Mouse (Mus musculus): ENCODE results near the gene Rnpep. TPM values are rescaled to one million over a fixed set of nuclear protein-coding genes. Genes with fewer than 3 reads are reported as not detected.

Rnpep gene
- polyA plus RNA-seq, 2 experiments = 7.3 to 23.0 TPM

DNA sequence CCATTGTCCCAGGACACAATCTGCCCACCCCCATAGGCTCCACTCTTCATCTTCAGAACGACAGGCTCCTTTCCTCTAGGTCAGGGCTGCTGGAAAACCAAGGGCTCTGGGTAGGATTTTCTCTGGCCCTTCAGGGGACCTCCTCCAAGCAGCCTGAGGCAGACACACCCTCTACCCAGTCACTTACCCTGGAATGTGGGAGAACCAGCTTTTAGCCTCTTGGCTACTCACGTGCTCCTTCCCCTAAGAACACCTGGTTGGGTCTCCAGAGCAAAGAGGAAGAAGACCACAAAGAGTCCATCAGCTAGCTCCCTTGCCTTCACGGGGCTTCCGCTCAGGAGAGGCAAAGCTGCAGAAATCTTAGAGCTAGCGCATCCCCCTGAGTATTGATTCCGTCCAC is 23.0 kb downstream of the Rnpep start:
- WGBS (ENCODE audit: insufficient replicate concordance) = 61% methylated on average over 6 of the region's 6 CpGs
- H3K36me3 ChIP-seq (replicated peaks; ENCODE audit: control insufficient read depth, insufficient read depth, low read depth) = 0 out of 2 replicates have a peak, but pooled peaks cover 2% of the 10 kb centered on the region
- no peak for ATAC-seq (ENCODE audit: insufficient read depth)

GRCm38 (mm10) chr1:135259128-135259436 is 24.8 kb downstream of the Rnpep start:
- Histone ChIP-seq H3K4me2 (ENCODE audit: low read depth) (peak overlapping the region; percentile 67), H3K27me3 (ENCODE audit: control insufficient read depth, insufficient read depth, low read length) (no peaks in the 10 kb centered on the region), H3K9me3 (ENCODE audit: control insufficient read depth, low read length) (no peaks in the 10 kb centered on the region), H3K4me3 (ENCODE audit: insufficient read depth in 1 of 2, low read depth in 2 of 2, low read length in 2 of 2) (peak overlapping the region; percentile 14 to 30; a peak in 3 of 4 replicates), H3K9ac (replicated peaks) (peak overlapping the region; percentile 50), H3K4me1 (replicated peaks; ENCODE audit: control insufficient read depth in 2 of 2, insufficient read depth in 2 of 2, low read length in 1 of 2) (peaks cover 4% of the 10 kb centered on the region in 2 experiments; a peak in 2 of 4 replicates), H3K36me3 (replicated peaks; ENCODE audit: control insufficient read depth, insufficient read depth, low read depth) (no peaks in the 10 kb centered on the region), H3K27ac (peak overlapping the region; percentile 9; the same call in 1 of the 2 replicates)
- TF ChIP-seq EP300 (IDR thresholded peaks at IDR 0.05; ENCODE audit: low read depth) (0 out of 2 replicates have a peak, but pooled peaks have one; percentile 23), CTCF (IDR thresholded peaks at IDR 0.05; ENCODE audit: low read depth) (peak; percentile 92)
- WGBS (ENCODE audit: insufficient replicate concordance) = under 1% methylated on average over 10 of the region's 10 CpGs
- ATAC-seq (ENCODE audit: insufficient read depth) (peak; percentile 73), DNase-seq (ENCODE audit: low read depth in 3 of 3, low spot score in 3 of 3) (peak; percentile 71 to 80 (median 73))

More for the DNA sequence above, 23.0 kb downstream of the Rnpep start:
- Histone ChIP-seq H3K4me2 (ENCODE audit: low read depth) (no peak overlapping the region), H3K4me1 (replicated peaks; ENCODE audit: control insufficient read depth in 2 of 2, insufficient read depth in 2 of 2, low read length in 1 of 2) (peaks cover 4% of the 10 kb centered on the region in 2 experiments; a peak in 2 of 4 replicates), H3K27me3 (ENCODE audit: control insufficient read depth, insufficient read depth, low read length) (no peaks in the 10 kb centered on the region), H3K4me3 (ENCODE audit: insufficient read depth in 1 of 2, low read depth in 2 of 2, low read length in 2 of 2) (no peak overlapping the region), H3K9me3 (ENCODE audit: control insufficient read depth, low read length) (no peaks in the 10 kb centered on the region), H3K27ac (no peak overlapping the region), H3K9ac (replicated peaks) (no peak overlapping the region)
- DNase-seq (ENCODE audit: low read depth in 3 of 3, low spot score in 3 of 3) = no peak
- TF ChIP-seq CTCF (IDR thresholded peaks at IDR 0.05; ENCODE audit: low read depth) = no peak
- no peak for TF ChIP-seq EP300 (IDR thresholded peaks at IDR 0.05; ENCODE audit: low read depth)

GRCm38 (mm10) chr1:135258380-135259127 is 25.3 kb downstream of the Rnpep start, which contains the start of gene Elf3:
TSS of gene Elf3 (minus strand) at chr1:135258568.
- 34% methylated on average over 19 of the region's 19 CpGs for WGBS (ENCODE audit: insufficient replicate concordance)
- no peak for TF ChIP-seq CTCF (IDR thresholded peaks at IDR 0.05; ENCODE audit: low read depth)
- TF ChIP-seq EP300 (IDR thresholded peaks at IDR 0.05; ENCODE audit: low read depth) = no peak
- Histone ChIP-seq H3K4me2 (ENCODE audit: low read depth) (peak within 1 kb of the TSS; percentile 67), H3K4me1 (replicated peaks; ENCODE audit: control insufficient read depth in 2 of 2, insufficient read depth in 2 of 2, low read length in 1 of 2) (peaks cover 4% of the 10 kb centered on the region in 2 experiments; a peak in 2 of 4 replicates), H3K36me3 (replicated peaks; ENCODE audit: control insufficient read depth, insufficient read depth, low read depth) (no peaks in the 10 kb centered on the region), H3K27ac (peak within 1 kb of the TSS; percentile 9; the same call in 1 of the 2 replicates), H3K27me3 (ENCODE audit: control insufficient read depth, insufficient read depth, low read length) (no peaks in the 10 kb centered on the region), H3K9ac (replicated peaks) (peak within 1 kb of the TSS; percentile 50), H3K9me3 (ENCODE audit: control insufficient read depth, low read length) (no peaks in the 10 kb centered on the region), H3K4me3 (ENCODE audit: insufficient read depth in 1 of 2, low read depth in 2 of 2, low read length in 2 of 2) (peak within 1 kb of the TSS; percentile 14 to 30; a peak in 3 of 4 replicates)
- ATAC-seq (ENCODE audit: insufficient read depth) (peak; percentile 73), DNase-seq (ENCODE audit: low read depth in 3 of 3, low spot score in 3 of 3) (peak in 1 of 3 experiments; percentile 42)

DNA sequence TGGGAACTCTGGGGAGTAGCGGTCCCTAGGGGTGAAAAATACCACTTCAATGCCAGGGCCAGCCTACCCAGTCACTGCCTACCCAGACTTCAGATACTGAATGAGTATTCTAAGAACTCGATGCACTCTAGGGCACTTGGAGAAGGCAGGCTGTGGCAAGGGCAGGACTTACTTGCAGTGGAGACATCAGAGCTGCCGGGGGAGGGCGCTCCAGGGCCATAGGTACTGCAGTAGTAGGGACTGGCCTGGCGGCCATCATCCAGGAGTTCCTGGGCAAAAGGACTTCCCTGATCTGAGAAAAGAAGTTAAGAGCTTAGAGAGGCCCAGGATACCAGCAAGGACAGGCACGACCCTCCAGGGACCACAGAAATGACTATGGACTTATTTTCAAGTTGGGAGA is 27.6 kb downstream of the Rnpep start:
- DNase-seq (ENCODE audit: low read depth in 3 of 3, low spot score in 3 of 3) = no peak

DNA sequence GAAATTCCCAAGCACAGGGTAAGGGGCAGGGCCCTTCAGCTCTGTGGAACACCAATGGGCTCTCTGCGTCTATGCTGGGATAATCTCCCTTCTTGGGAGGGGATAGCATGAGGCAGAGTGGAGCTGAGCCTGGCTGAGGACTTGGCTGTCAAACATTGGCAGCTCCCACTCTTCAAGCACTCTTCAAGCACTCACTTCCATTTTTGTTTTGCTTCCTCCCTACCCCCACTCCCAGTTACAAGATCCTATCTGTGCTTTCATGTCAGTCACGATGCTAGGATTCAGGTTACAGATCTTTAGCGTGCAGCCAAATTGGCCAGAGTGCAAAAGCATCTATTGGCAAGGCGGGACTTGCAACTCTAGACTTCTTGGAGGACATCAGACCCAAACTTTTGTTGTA is 31.0 kb downstream of the Rnpep start:
- no peak for ATAC-seq (ENCODE audit: insufficient read depth)
- no peak for TF ChIP-seq EP300 (IDR thresholded peaks at IDR 0.05; ENCODE audit: low read depth)
- no peak for TF ChIP-seq CTCF (IDR thresholded peaks at IDR 0.05; ENCODE audit: low read depth)
- 30% methylated on average over 4 of the region's 4 CpGs for WGBS (ENCODE audit: insufficient replicate concordance)
- H3K27ac ChIP-seq = no peak overlapping the region
- H3K4me2 ChIP-seq (ENCODE audit: low read depth) = no peak overlapping the region
- DNase-seq (ENCODE audit: low read depth in 3 of 3, low spot score in 3 of 3) = no peak
- H3K36me3 ChIP-seq (replicated peaks; ENCODE audit: control insufficient read depth, insufficient read depth, low read depth) = no peaks in the 10 kb centered on the region
- no peak overlapping the region for H3K9ac ChIP-seq (replicated peaks)
- H3K4me3 ChIP-seq (ENCODE audit: insufficient read depth in 1 of 2, low read depth in 2 of 2, low read length in 2 of 2) = no peak overlapping the region
- no peaks in the 10 kb centered on the region for H3K27me3 ChIP-seq (ENCODE audit: control insufficient read depth, insufficient read depth, low read length)
- no peaks in the 10 kb centered on the region for H3K9me3 ChIP-seq (ENCODE audit: control insufficient read depth, low read length)
- H3K4me1 ChIP-seq (replicated peaks; ENCODE audit: control insufficient read depth in 2 of 2, insufficient read depth in 2 of 2, low read length in 1 of 2) = peaks cover 32 to 37% of the 10 kb centered on the region in 2 experiments

More for the DNA sequence above, 27.6 kb downstream of the Rnpep start:
- H3K27me3 ChIP-seq (ENCODE audit: control insufficient read depth, insufficient read depth, low read length) = no peaks in the 10 kb centered on the region
- H3K9ac ChIP-seq (replicated peaks) = no peak overlapping the region
- H3K4me2 ChIP-seq (ENCODE audit: low read depth) = no peak overlapping the region
- peaks cover 5 to 15% of the 10 kb centered on the region in 2 experiments for H3K4me1 ChIP-seq (replicated peaks; ENCODE audit: control insufficient read depth in 2 of 2, insufficient read depth in 2 of 2, low read length in 1 of 2)
- no peaks in the 10 kb centered on the region for H3K9me3 ChIP-seq (ENCODE audit: control insufficient read depth, low read length)
- H3K36me3 ChIP-seq (replicated peaks; ENCODE audit: control insufficient read depth, insufficient read depth, low read depth) = no peaks in the 10 kb centered on the region
- 58% methylated on average over 6 of the region's 6 CpGs for WGBS (ENCODE audit: insufficient replicate concordance)
- H3K4me3 ChIP-seq (ENCODE audit: insufficient read depth in 1 of 2, low read depth in 2 of 2, low read length in 2 of 2) = no peak overlapping the region
- TF ChIP-seq EP300 (IDR thresholded peaks at IDR 0.05; ENCODE audit: low read depth) (no peak), CTCF (IDR thresholded peaks at IDR 0.05; ENCODE audit: low read depth) (no peak; the same call in 1 of the 2 replicates)
- no peak for ATAC-seq (ENCODE audit: insufficient read depth)
- H3K27ac ChIP-seq = no peak overlapping the region
